Mouse (Mus musculus): ENCODE measurements around the gene Scn1b. TPM values are rescaled to one million over a fixed set of nuclear protein-coding genes. Genes with fewer than 3 reads are reported as not detected.
A peak's percentile ranks its signal among the peaks of the same experiment; 100 is the strongest.

Gene Scn1b
- polyA plus RNA-seq, 1 experiment from 2014 or later: 2.8 TPM

GRCm38 (mm10) chr7:31122641-31123631, 3.9 kb downstream of the Scn1b start:
- H3K27ac ChIP-seq: no peak overlapping the region
- no peak overlapping the region for H3K4me2 ChIP-seq (replicated peaks)
- no peak for ATAC-seq (ENCODE audit: low FRiP score, low read depth)
- H3K9ac ChIP-seq: no peak overlapping the region
- H3K36me3 ChIP-seq: no peaks in the 10 kb centered on the region
- H3K27me3 ChIP-seq (replicated peaks): peaks cover 35% of the 10 kb centered on the region
- H3K9me3 ChIP-seq: no peaks in the 10 kb centered on the region
- H3K4me3 ChIP-seq: no peak overlapping the region
- WGBS: 87% methylated on average over 16 of the region's 16 CpGs
- peaks cover 8% of the 10 kb centered on the region for H3K4me1 ChIP-seq

- Histone ChIP-seq H3K36me3 (no peaks in the 10 kb centered on the region), H3K9me3 (no peaks in the 10 kb centered on the region), H3K27ac (no peak overlapping the region), H3K4me1 (0 out of 2 replicates have a peak, but pooled peaks cover 4% of the 10 kb centered on the region), H3K27me3 (replicated peaks) (peaks cover 8% of the 10 kb centered on the region), H3K9ac (no peak overlapping the region), H3K4me2 (replicated peaks) (no peak overlapping the region), H3K4me3 (no peak overlapping the region)
- WGBS: 87% methylated on average over 5 of the region's 5 CpGs
- no peak for ATAC-seq (ENCODE audit: low FRiP score, low read depth)
Observed at GRCm38 (mm10) chr7:31119556-31119955, 7.2 kb downstream of the Scn1b start.

- 76% methylated on average over 7 of the region's 7 CpGs for WGBS
Observed at GRCm38 (mm10) chr7:31118486-31118885, 8.3 kb downstream of the Scn1b start.

GRCm38 (mm10) chr7:31117465-31117864, 9.3 kb downstream of the Scn1b start:
- ATAC-seq (ENCODE audit: low FRiP score, low read depth): no peak
- H3K36me3 ChIP-seq: no peaks in the 10 kb centered on the region

More at GRCm38 (mm10) chr7:31118486-31118885, 8.3 kb downstream of the Scn1b start:
- H3K27ac ChIP-seq: no peak overlapping the region
- no peak overlapping the region for H3K4me2 ChIP-seq (replicated peaks)
- peaks cover 5% of the 10 kb centered on the region for H3K27me3 ChIP-seq (replicated peaks)
- H3K36me3 ChIP-seq: no peaks in the 10 kb centered on the region
- H3K9ac ChIP-seq: no peak overlapping the region
- ATAC-seq (ENCODE audit: low FRiP score, low read depth): no peak
- no peak overlapping the region for H3K4me3 ChIP-seq
- H3K4me1 ChIP-seq: 0 out of 2 replicates have a peak, but pooled peaks cover 4% of the 10 kb centered on the region
- no peaks in the 10 kb centered on the region for H3K9me3 ChIP-seq

GRCm38 (mm10) chr7:31116721-31117145, 10.1 kb downstream of the Scn1b start:
- Histone ChIP-seq H3K27ac (no peak overlapping the region), H3K36me3 (no peaks in the 10 kb centered on the region), H3K27me3 (replicated peaks) (peaks cover 5% of the 10 kb centered on the region), H3K4me2 (replicated peaks) (no peak overlapping the region; the same call in 1 of the 2 replicates), H3K4me1 (0 out of 2 replicates have a peak, but pooled peaks cover 4% of the 10 kb centered on the region), H3K9me3 (no peaks in the 10 kb centered on the region), H3K9ac (no peak overlapping the region), H3K4me3 (no peak overlapping the region)
- WGBS: 35% methylated on average over 16 of the region's 16 CpGs
- ATAC-seq (ENCODE audit: low FRiP score, low read depth): 0 out of 2 replicates have a peak, but pooled peaks have one; percentile 13

More at GRCm38 (mm10) chr7:31117465-31117864, 9.3 kb downstream of the Scn1b start:
- no peak overlapping the region for H3K9ac ChIP-seq
- no peaks in the 10 kb centered on the region for H3K9me3 ChIP-seq
- H3K4me1 ChIP-seq: 0 out of 2 replicates have a peak, but pooled peaks cover 4% of the 10 kb centered on the region
- H3K4me2 ChIP-seq (replicated peaks): no peak overlapping the region
- peaks cover 5% of the 10 kb centered on the region for H3K27me3 ChIP-seq (replicated peaks)
- H3K27ac ChIP-seq: no peak overlapping the region
- 78% methylated on average over 11 of the region's 11 CpGs for WGBS
- H3K4me3 ChIP-seq: no peak overlapping the region

- Histone ChIP-seq H3K4me2 (replicated peaks) (no peak overlapping the region), H3K4me1 (0 out of 2 replicates have a peak, but pooled peaks cover 4% of the 10 kb centered on the region), H3K4me3 (no peak overlapping the region), H3K27me3 (replicated peaks) (peaks cover 5% of the 10 kb centered on the region), H3K9me3 (no peaks in the 10 kb centered on the region), H3K36me3 (no peaks in the 10 kb centered on the region), H3K9ac (no peak overlapping the region), H3K27ac (no peak overlapping the region)
- no peak for ATAC-seq (ENCODE audit: low FRiP score, low read depth)
- WGBS: 35% methylated on average over 17 of the region's 17 CpGs
Observed at GRCm38 (mm10) chr7:31115587-31116043, 11.2 kb downstream of the Scn1b start.

- Histone ChIP-seq H3K9me3 (no peaks in the 10 kb centered on the region), H3K27ac (no peak within 1 kb of the TSS), H3K4me1 (0 out of 2 replicates have a peak, but pooled peaks cover 4% of the 10 kb centered on the region), H3K4me2 (replicated peaks) (0 out of 2 replicates have a peak within 1 kb of the TSS, but pooled peaks have one; percentile 9), H3K27me3 (replicated peaks) (peaks cover 5% of the 10 kb centered on the region), H3K9ac (no peak within 1 kb of the TSS), H3K4me3 (no peak within 1 kb of the TSS), H3K36me3 (no peaks in the 10 kb centered on the region)
- 18% methylated on average over 15 of the region's 15 CpGs for WGBS
- no peak for ATAC-seq (ENCODE audit: low FRiP score, low read depth)
Observed at GRCm38 (mm10) chr7:31115182-31115581, 11.6 kb downstream of the Scn1b start, which contains the start of gene Hpn. Gene Hpn, minus strand, starts transcription at chr7:31115290.

GRCm38 (mm10) chr7:31114646-31115045, 12.2 kb downstream of the Scn1b start:
- 49% methylated on average over 10 of the region's 10 CpGs for WGBS
- H3K4me1 ChIP-seq: 0 out of 2 replicates have a peak, but pooled peaks cover 4% of the 10 kb centered on the region
- no peaks in the 10 kb centered on the region for H3K9me3 ChIP-seq
- H3K4me3 ChIP-seq: no peak overlapping the region
- no peak overlapping the region for H3K9ac ChIP-seq
- no peak overlapping the region for H3K27ac ChIP-seq
- peaks cover 5% of the 10 kb centered on the region for H3K27me3 ChIP-seq (replicated peaks)
- ATAC-seq (ENCODE audit: low FRiP score, low read depth): no peak
- no peaks in the 10 kb centered on the region for H3K36me3 ChIP-seq
- H3K4me2 ChIP-seq (replicated peaks): no peak overlapping the region

- Histone ChIP-seq H3K4me2 (replicated peaks) (no peak overlapping the region), H3K9ac (no peak overlapping the region), H3K27ac (no peak overlapping the region), H3K9me3 (no peaks in the 10 kb centered on the region), H3K27me3 (replicated peaks) (peaks cover 5% of the 10 kb centered on the region), H3K36me3 (no peaks in the 10 kb centered on the region), H3K4me1 (0 out of 2 replicates have a peak, but pooled peaks cover 4% of the 10 kb centered on the region), H3K4me3 (no peak overlapping the region)
- 77% methylated on average over 6 of the region's 6 CpGs for WGBS
- ATAC-seq (ENCODE audit: low FRiP score, low read depth): no peak
Observed at GRCm38 (mm10) chr7:31113800-31114199, 13.0 kb downstream of the Scn1b start.

GRCm38 (mm10) chr7:31112036-31112435, 14.8 kb downstream of the Scn1b start:
- Histone ChIP-seq H3K9ac (no peak overlapping the region), H3K9me3 (no peaks in the 10 kb centered on the region), H3K36me3 (no peaks in the 10 kb centered on the region), H3K27me3 (replicated peaks) (peaks cover 5% of the 10 kb centered on the region), H3K4me3 (no peak overlapping the region), H3K4me2 (replicated peaks) (no peak overlapping the region), H3K27ac (no peak overlapping the region), H3K4me1 (0 out of 2 replicates have a peak, but pooled peaks cover 4% of the 10 kb centered on the region)
- 56% methylated on average over 4 of the region's 4 CpGs for WGBS
- no peak for ATAC-seq (ENCODE audit: low FRiP score, low read depth)

- Histone ChIP-seq H3K9me3 (no peaks in the 10 kb centered on the region), H3K4me3 (no peak overlapping the region), H3K9ac (no peak overlapping the region), H3K4me2 (replicated peaks) (no peak overlapping the region), H3K27me3 (replicated peaks) (peaks cover 5% of the 10 kb centered on the region), H3K4me1 (0 out of 2 replicates have a peak, but pooled peaks cover 4% of the 10 kb centered on the region), H3K36me3 (no peaks in the 10 kb centered on the region), H3K27ac (no peak overlapping the region)
- ATAC-seq (ENCODE audit: low FRiP score, low read depth): no peak
- WGBS: 86% methylated on average over 15 of the region's 15 CpGs
Observed at GRCm38 (mm10) chr7:31110861-31111385, 15.9 kb downstream of the Scn1b start.

GRCm38 (mm10) chr7:31109796-31110195, 17.0 kb downstream of the Scn1b start:
- Histone ChIP-seq H3K4me1 (no peaks in the 10 kb centered on the region), H3K9ac (no peak overlapping the region), H3K4me2 (replicated peaks) (no peak overlapping the region), H3K4me3 (no peak overlapping the region), H3K9me3 (no peaks in the 10 kb centered on the region), H3K36me3 (no peaks in the 10 kb centered on the region), H3K27ac (no peak overlapping the region), H3K27me3 (replicated peaks) (no peaks in the 10 kb centered on the region; the same call in 1 of the 2 replicates)
- WGBS: 91% methylated on average over 5 of the region's 5 CpGs
- ATAC-seq (ENCODE audit: low FRiP score, low read depth): no peak

Data from neural tube, embryonic 12.5 days (tissue).